Mouse (Mus musculus) thymus, adult 2 months (tissue): Measurements from ENCODE around the gene Als2. TPM values are rescaled to one million over a fixed set of nuclear protein-coding genes. Genes with fewer than 3 reads are reported as not detected.

Experiments
- DNase-seq: peaks from one replicate; pipeline ENCODE4 v3.0.0; 2021
- H3K27ac ChIP-seq: fragments of 200-500 bp; 2 replicates; pipeline ENCODE4 v1.5.1; 2012; ENCODE audit warnings: low read length, control low read depth; ENCODE audit not compliant: control insufficient read depth, insufficient read depth
- H3K27me3 ChIP-seq: fragments of 200-500 bp; 2 replicates; pipeline ENCODE4 v1.6.1; 2012; ENCODE audit warnings: mild to moderate bottlenecking, low read length, moderate library complexity, mixed read lengths; ENCODE audit not compliant: control insufficient read depth, insufficient read depth
- H3K36me3 ChIP-seq: fragments of 200-500 bp; 2 replicates; pipeline ENCODE4 v1.6.1; 2012; ENCODE audit warnings: mild to moderate bottlenecking, low read length, moderate library complexity; ENCODE audit not compliant: control insufficient read depth, insufficient read depth
- H3K4me1 ChIP-seq: fragments of 200-500 bp; replicated peaks from 2 replicates; pipeline ENCODE4 v1.6.1; 2012; ENCODE audit warnings: low read length; ENCODE audit not compliant: control insufficient read depth, insufficient read depth
- H3K4me3 ChIP-seq: fragments of 200-500 bp; 2 replicates; pipeline ENCODE4 v1.5.1; 2012; ENCODE audit warnings: mild to moderate bottlenecking, low read length, control low read depth, moderate library complexity; ENCODE audit not compliant: control insufficient read depth, insufficient read depth
- CTCF ChIP-seq: fragments of 200-500 bp; IDR thresholded peaks from 2 replicates; pipeline ENCODE4 v1.5.1; 2012; ENCODE audit warnings: mild to moderate bottlenecking, control low read depth, low read length, moderate library complexity, borderline replicate concordance; ENCODE audit not compliant: control insufficient read depth, poor library complexity, insufficient read depth; ENCODE audit errors: extremely low read depth
- POLR2A ChIP-seq: fragments of 200-500 bp; IDR thresholded peaks from 2 replicates; pipeline ENCODE4 v1.6.1; 2012; ENCODE audit warnings: mild to moderate bottlenecking, low read length, control low read depth, moderate library complexity; ENCODE audit not compliant: control insufficient read depth, poor library complexity, insufficient read depth; ENCODE audit errors: extremely low read depth
- WGBS: fragments of 180-500 bp; shearing (Covaris S2); methylation state at CpG from one replicate; pipeline ENCODE4 v1.1.7; 2018; 5-methylcytosine and 5-hydroxymethylcytosine counted together
- polyA plus RNA-seq: library from polyadenylated mRNA; depleted of rRNA; stranded (reverse); fragments of >200 nt; gene quantifications from 2 replicates; pipeline ENCODE4 v1.2.3, GENCODE M21; 2012

The Als2 gene
- polyA plus RNA-seq, 1 experiment = 15.9 TPM

GRCm38 (mm10) chr1:59215446-59215845 lies 21.6 kb downstream of the Als2 start:
- peaks cover 16% of the 10 kb centered on the region for H3K36me3 ChIP-seq
- H3K27ac ChIP-seq = no peak overlapping the region
- H3K4me3 ChIP-seq = no peak overlapping the region
- H3K27me3 ChIP-seq = no peaks in the 10 kb centered on the region
- no peaks in the 10 kb centered on the region for H3K4me1 ChIP-seq
- no peak for TF ChIP-seq CTCF
- TF ChIP-seq POLR2A = no peak
- 93% methylated on average over 11 of the region's 11 CpGs for WGBS
- no peak for DNase-seq

- H3K4me1 ChIP-seq = no peaks in the 10 kb centered on the region
- H3K27ac ChIP-seq = no peak overlapping the region
- H3K4me3 ChIP-seq = no peak overlapping the region
- no peak for DNase-seq
- no peaks in the 10 kb centered on the region for H3K27me3 ChIP-seq
- H3K36me3 ChIP-seq = peaks cover 23% of the 10 kb centered on the region
- TF ChIP-seq POLR2A (no peak), CTCF (no peak)
- WGBS = no CpG with 5 or more reads among the region's 1 CpGs
Observed at GRCm38 (mm10) chr1:59212951-59213350, 24.1 kb downstream of the Als2 start.

DNA sequence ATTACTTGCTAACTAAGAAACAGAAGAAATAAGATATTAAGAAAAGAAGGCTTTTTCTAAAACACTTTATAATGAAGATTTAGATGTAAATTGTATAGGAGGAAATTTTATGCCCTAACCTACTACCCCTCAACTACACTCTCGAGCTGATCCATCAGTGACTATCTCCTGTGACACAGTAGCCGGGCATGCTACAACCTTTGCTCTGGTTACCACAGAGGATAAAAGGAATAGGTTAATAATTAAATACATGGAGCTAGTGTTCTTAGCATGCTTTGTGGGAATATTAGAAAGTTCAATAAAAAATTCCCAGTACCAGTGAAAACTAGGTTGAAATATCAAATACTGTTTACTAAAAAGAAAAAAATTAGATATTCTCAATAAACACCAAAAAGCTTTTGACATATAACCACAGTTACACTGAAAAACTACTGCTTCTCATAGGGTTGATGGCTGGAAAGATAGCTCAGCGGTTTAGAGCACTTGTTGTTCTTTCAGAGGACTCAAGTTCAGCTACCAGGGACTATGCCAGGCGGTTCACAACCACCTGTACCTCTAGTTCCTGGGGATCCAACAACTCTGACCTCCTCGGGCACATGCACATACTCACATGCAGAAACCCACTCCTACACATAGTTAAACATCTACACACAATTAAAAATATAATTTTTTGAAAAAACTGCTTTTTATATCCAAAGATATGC lies 24.8 kb downstream of the Als2 start:
- Histone ChIP-seq H3K4me3 (no peak overlapping the region), H3K4me1 (no peaks in the 10 kb centered on the region), H3K27ac (no peak overlapping the region), H3K36me3 (peaks cover 23% of the 10 kb centered on the region), H3K27me3 (no peaks in the 10 kb centered on the region)
- no peak for DNase-seq
- WGBS = 83% methylated on average over 5 of the region's 5 CpGs
- TF ChIP-seq CTCF = no peak
- TF ChIP-seq POLR2A = no peak

GRCm38 (mm10) chr1:59211651-59212050 lies 25.4 kb downstream of the Als2 start:
- Histone ChIP-seq H3K27me3 (no peaks in the 10 kb centered on the region), H3K4me1 (no peaks in the 10 kb centered on the region), H3K4me3 (no peak overlapping the region), H3K36me3 (peaks cover 21% of the 10 kb centered on the region), H3K27ac (no peak overlapping the region)
- DNase-seq = no peak
- TF ChIP-seq POLR2A (no peak), CTCF (no peak)
- WGBS = 72% methylated on average over 4 of the region's 4 CpGs

GRCm38 (mm10) chr1:59208331-59208730 lies 28.7 kb downstream of the Als2 start:
- TF ChIP-seq POLR2A (no peak), CTCF (no peak)
- Histone ChIP-seq H3K27me3 (no peaks in the 10 kb centered on the region), H3K4me3 (no peak overlapping the region), H3K36me3 (peaks cover 13% of the 10 kb centered on the region), H3K4me1 (no peaks in the 10 kb centered on the region), H3K27ac (no peak overlapping the region)
- no peak for DNase-seq
- 91% methylated on average over 1 of the region's 1 CpGs for WGBS

DNA sequence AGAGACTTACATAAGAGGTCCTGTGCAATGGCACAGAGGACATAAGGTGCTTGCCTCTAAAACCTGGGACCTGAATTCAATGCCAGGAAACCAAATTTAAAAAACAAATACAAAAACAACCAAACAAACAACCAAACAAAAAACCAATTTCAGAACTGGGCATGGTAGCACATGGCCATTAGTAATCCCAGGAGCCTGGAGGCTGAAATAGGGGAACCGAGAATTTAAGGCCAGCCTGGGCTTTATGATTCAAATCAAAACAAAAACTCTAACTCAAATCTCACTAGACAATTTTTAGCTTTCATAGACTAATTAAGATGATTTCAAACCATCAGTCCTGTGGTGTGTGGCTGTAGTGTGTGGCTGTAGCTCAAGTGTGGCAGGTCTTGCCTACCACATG lies 32.5 kb downstream of the Als2 start:
- H3K36me3 ChIP-seq = peaks cover 13% of the 10 kb centered on the region
- H3K27ac ChIP-seq = no peak overlapping the region
- 97% methylated on average over 1 of the region's 1 CpGs for WGBS
- H3K4me3 ChIP-seq = no peak overlapping the region
- no peak for DNase-seq
- TF ChIP-seq POLR2A (no peak), CTCF (no peak)
- H3K27me3 ChIP-seq = no peaks in the 10 kb centered on the region
- H3K4me1 ChIP-seq = no peaks in the 10 kb centered on the region
